Mouse (Mus musculus) limb, embryonic 11.5 days (tissue): ENCODE data around the gene Dvl1. TPM values are rescaled to one million over a fixed set of nuclear protein-coding genes. Genes with fewer than 3 reads are reported as not detected.

Source experiments
- ATAC-seq: fragments of 200-750 bp; cut with Nextera tagmentation; 2 replicates; pipeline ENCODE4 v1.8.0; 2017; ENCODE audit warnings: low read depth; ENCODE audit not compliant: insufficient number of reproducible peaks, low FRiP score, low TSS enrichment
- DNase-seq: peaks from one replicate; pipeline ENCODE4 v3.0.0-alpha.2; 2015; ENCODE audit warnings: low spot score
- H3K27ac ChIP-seq: fragments of 300-500 bp; sonication (generic); replicated peaks from 2 replicates; pipeline ENCODE4 v1.5.1; 2014; ENCODE audit warnings: low read depth, mild to moderate bottlenecking, low read length
- H3K27me3 ChIP-seq: fragments of 300-500 bp; sonication (generic); 2 replicates; pipeline ENCODE4 v1.6.1; 2014; ENCODE audit warnings: mild to moderate bottlenecking, low read length, mixed read lengths; ENCODE audit not compliant: control insufficient read depth, insufficient read depth
- H3K36me3 ChIP-seq: fragments of 300-500 bp; sonication (generic); 2 replicates; pipeline ENCODE4 v1.6.1; 2014; ENCODE audit warnings: mild to moderate bottlenecking, low read length, moderate library complexity, mixed read lengths; ENCODE audit not compliant: control insufficient read depth, insufficient read depth
- H3K4me1 ChIP-seq: fragments of 300-500 bp; sonication (generic); 2 replicates; pipeline ENCODE4 v1.6.1; 2014; ENCODE audit warnings: low read length, mixed read lengths; ENCODE audit not compliant: control insufficient read depth, insufficient read depth
- H3K4me2 ChIP-seq: fragments of 300-500 bp; sonication (generic); 2 replicates; pipeline ENCODE4 v1.6.1; 2014; ENCODE audit warnings: low read depth, mild to moderate bottlenecking, moderate library complexity; ENCODE audit not compliant: severe bottlenecking
- H3K4me3 ChIP-seq: fragments of 300-500 bp; sonication (generic); 2 replicates; pipeline ENCODE4 v1.5.1; 2014; ENCODE audit warnings: low read depth, low read length
- H3K9ac ChIP-seq: fragments of 300-500 bp; sonication (generic); 2 replicates; pipeline ENCODE4 v1.6.1; 2014; ENCODE audit warnings: mild to moderate bottlenecking, low read length
- H3K9me3 ChIP-seq: fragments of 300-500 bp; sonication (generic); 2 replicates; pipeline ENCODE4 v1.6.1; 2016; ENCODE audit warnings: low read length; ENCODE audit not compliant: control insufficient read depth
- WGBS: fragments of 180-500 bp; shearing (Covaris S2); extraction: QIAGEN DNeasy Blood & Tissue Kit; methylation state at CpG from one replicate; pipeline ENCODE4 v1.1.7; 2014; 5-methylcytosine and 5-hydroxymethylcytosine counted together
- polyA plus RNA-seq: library from polyadenylated mRNA; unstranded; fragments of >200 nt; fragmentation: Nextera tagmentation; extraction: Ambion mirVana; gene quantifications from 2 replicates; pipeline ENCODE4 v1.2.1, GENCODE M21; 2014

Dvl1 gene
- polyA plus RNA-seq, 1 experiment from 2014 or later = 9.1 TPM

- no peak overlapping the region for H3K27ac ChIP-seq
- H3K4me2 ChIP-seq = no peak overlapping the region
- 93% methylated on average over 4 of the region's 4 CpGs for WGBS
- no peak for ATAC-seq
- peaks cover 9% of the 10 kb centered on the region for H3K4me1 ChIP-seq
- H3K4me3 ChIP-seq = no peak overlapping the region
- H3K9me3 ChIP-seq = no peaks in the 10 kb centered on the region
- H3K36me3 ChIP-seq = peaks cover 51% of the 10 kb centered on the region
- no peak overlapping the region for H3K9ac ChIP-seq
- DNase-seq = no peak
- no peaks in the 10 kb centered on the region for H3K27me3 ChIP-seq
These were observed 29.7 kb upstream of the Dvl1 start for GRCm38 (mm10) chr4:155817533-155817932.

GRCm38 (mm10) chr4:155821025-155821424, 26.2 kb upstream of the Dvl1 start:
- DNase-seq = peak; percentile 51

GRCm38 (mm10) chr4:155823443-155823842, 23.8 kb upstream of the Dvl1 start:
- peaks cover 45% of the 10 kb centered on the region for H3K36me3 ChIP-seq
- WGBS = 96% methylated on average over 16 of the region's 16 CpGs
- ATAC-seq = no peak

More at GRCm38 (mm10) chr4:155821025-155821424, 26.2 kb upstream of the Dvl1 start:
- no peak overlapping the region for H3K4me3 ChIP-seq
- 82% methylated on average over 7 of the region's 7 CpGs for WGBS
- H3K27me3 ChIP-seq = no peaks in the 10 kb centered on the region
- peaks cover 55% of the 10 kb centered on the region for H3K36me3 ChIP-seq
- H3K4me1 ChIP-seq = no peaks in the 10 kb centered on the region
- H3K9ac ChIP-seq = no peak overlapping the region
- no peak overlapping the region for H3K27ac ChIP-seq
- no peak for ATAC-seq
- no peaks in the 10 kb centered on the region for H3K9me3 ChIP-seq
- no peak overlapping the region for H3K4me2 ChIP-seq

GRCm38 (mm10) chr4:155829866-155830265, 17.3 kb upstream of the Dvl1 start:
- Histone ChIP-seq H3K27me3 (no peaks in the 10 kb centered on the region), H3K36me3 (peaks cover 7% of the 10 kb centered on the region; the same call in 1 of the 2 replicates), H3K4me2 (no peak overlapping the region), H3K4me1 (peaks cover 7% of the 10 kb centered on the region; the same call in 1 of the 2 replicates), H3K27ac (no peak overlapping the region), H3K9me3 (no peaks in the 10 kb centered on the region), H3K9ac (no peak overlapping the region), H3K4me3 (no peak overlapping the region)
- ATAC-seq (no peak), DNase-seq (no peak)
- 95% methylated on average over 4 of the region's 4 CpGs for WGBS

More at GRCm38 (mm10) chr4:155823443-155823842, 23.8 kb upstream of the Dvl1 start:
- Histone ChIP-seq H3K9me3 (no peaks in the 10 kb centered on the region), H3K4me2 (no peak overlapping the region), H3K4me3 (no peak overlapping the region), H3K9ac (no peak overlapping the region), H3K27me3 (no peaks in the 10 kb centered on the region), H3K27ac (no peak overlapping the region), H3K4me1 (no peaks in the 10 kb centered on the region)
- DNase-seq = no peak

- H3K36me3 ChIP-seq = peaks cover 6% of the 10 kb centered on the region; the same call in 1 of the 2 replicates
- H3K9me3 ChIP-seq = no peaks in the 10 kb centered on the region
- H3K27me3 ChIP-seq = no peaks in the 10 kb centered on the region
- H3K4me3 ChIP-seq = no peak overlapping the region; the same call in 1 of the 2 replicates
- H3K27ac ChIP-seq = no peak overlapping the region
- peak overlapping the region; percentile 91; the same call in 1 of the 2 replicates for H3K4me2 ChIP-seq
- WGBS = 58% methylated on average over 8 of the region's 8 CpGs
- peaks cover 7% of the 10 kb centered on the region; the same call in 1 of the 2 replicates for H3K4me1 ChIP-seq
- DNase-seq (no peak), ATAC-seq (no peak)
- no peak overlapping the region for H3K9ac ChIP-seq
These were observed 16.6 kb upstream of the Dvl1 start for GRCm38 (mm10) chr4:155830596-155830995.

GRCm38 (mm10) chr4:155831205-155831766, 15.9 kb upstream of the Dvl1 start, which contains the start of gene Aurkaip1:
Gene Aurkaip1 (plus strand): TSS chr4:155831272.
- no peaks in the 10 kb centered on the region for H3K9me3 ChIP-seq
- no peaks in the 10 kb centered on the region for H3K27me3 ChIP-seq
- H3K4me2 ChIP-seq = peak within 1 kb of the TSS; percentile 91
- peak within 1 kb of the TSS; percentile 82 for H3K9ac ChIP-seq
- H3K36me3 ChIP-seq = peaks cover 6% of the 10 kb centered on the region; the same call in 1 of the 2 replicates
- peaks cover 7% of the 10 kb centered on the region; the same call in 1 of the 2 replicates for H3K4me1 ChIP-seq
- peak within 1 kb of the TSS; percentile 68 for H3K27ac ChIP-seq
- DNase-seq (peak; percentile 98), ATAC-seq (peak; percentile 92)
- H3K4me3 ChIP-seq = peak within 1 kb of the TSS; percentile 70
- under 1% methylated on average over 49 of the region's 49 CpGs for WGBS

GRCm38 (mm10) chr4:155831831-155832230, 15.4 kb upstream of the Dvl1 start:
- Histone ChIP-seq H3K36me3 (peaks cover 6% of the 10 kb centered on the region; the same call in 1 of the 2 replicates), H3K4me2 (peak overlapping the region; percentile 91), H3K9me3 (no peaks in the 10 kb centered on the region), H3K4me3 (peak overlapping the region; percentile 70), H3K27me3 (no peaks in the 10 kb centered on the region), H3K9ac (peak overlapping the region; percentile 82), H3K27ac (peak overlapping the region; percentile 68), H3K4me1 (peaks cover 7% of the 10 kb centered on the region; the same call in 1 of the 2 replicates)
- DNase-seq = no peak
- WGBS = 1% methylated on average over 25 of the region's 25 CpGs
- ATAC-seq = peak; percentile 1; the same call in 1 of the 2 replicates

GRCm38 (mm10) chr4:155832321-155832720, 14.9 kb upstream of the Dvl1 start:
- Histone ChIP-seq H3K27me3 (no peaks in the 10 kb centered on the region), H3K4me2 (peak overlapping the region; percentile 91), H3K4me1 (peaks cover 7% of the 10 kb centered on the region; the same call in 1 of the 2 replicates), H3K27ac (no peak overlapping the region), H3K4me3 (peak overlapping the region; percentile 70), H3K9me3 (no peaks in the 10 kb centered on the region), H3K36me3 (peaks cover 6% of the 10 kb centered on the region; the same call in 1 of the 2 replicates), H3K9ac (peak overlapping the region; percentile 82)
- WGBS = 60% methylated on average over 10 of the region's 10 CpGs
- ATAC-seq (no peak), DNase-seq (no peak)
